Mouse (Mus musculus) erythroblast, embryonic 14.5 days (primary cell): ENCODE data around the gene Gm3739.
"Not testable (repeated sequence)": the region's sequence is repeated elsewhere in the genome, so short reads cannot be mapped to it uniquely, and the experiment has no call there.

Experiments used
- GATA1 ChIP-seq: IDR thresholded peaks from 2 replicates; pipeline ENCODE4 v1.6.1; 2012; ENCODE audit warnings: low read length, inconsistent platforms, mixed read lengths
- TAL1 ChIP-seq: IDR thresholded peaks from 3 replicates; pipeline ENCODE4 v1.6.1; 2012; ENCODE audit warnings: low read length, inconsistent platforms, mixed read lengths

GRCm38 (mm10) chr14:7314661-7315060 is at the start of gene Gm3739:
- TF ChIP-seq GATA1, TAL1: not testable (repeated sequence)
